Mouse (Mus musculus): ENCODE results near the gene Prss56. TPM values are rescaled to one million over a fixed set of nuclear protein-coding genes. Genes with fewer than 3 reads are reported as not detected.

Gene Prss56
- polyA plus RNA-seq, 1 experiment from 2014 or later, result 0.32 TPM

GRCm38 (mm10) chr1:87205502-87205901 lies 22.4 kb downstream of the Prss56 start:
- Histone ChIP-seq H3K36me3 (ENCODE audit: control insufficient read depth, insufficient read depth, low read length) (no peaks in the 10 kb centered on the region), H3K27me3 (ENCODE audit: control insufficient read depth, insufficient read depth, low read length) (0 out of 2 replicates have a peak, but pooled peaks cover 8% of the 10 kb centered on the region), H3K4me3 (replicated peaks; ENCODE audit: low read depth, low read length) (no peak overlapping the region), H3K9ac (replicated peaks; ENCODE audit: low read length) (no peak overlapping the region), H3K27ac (replicated peaks; ENCODE audit: low read depth, low read length) (no peak overlapping the region), H3K4me1 (ENCODE audit: control insufficient read depth, insufficient read depth, low read length) (no peaks in the 10 kb centered on the region), H3K9me3 (ENCODE audit: control insufficient read depth, low read length) (no peaks in the 10 kb centered on the region), H3K4me2 (ENCODE audit: low read length) (no peak overlapping the region)
- ATAC-seq (ENCODE audit: low FRiP score, low TSS enrichment), result 0 out of 2 replicates have a peak, but pooled peaks have one; percentile 17
- 49% methylated on average over 3 of the region's 3 CpGs for WGBS
- DNase-seq, result no peak

GRCm38 (mm10) chr1:87206339-87206738 lies 23.2 kb downstream of the Prss56 start:
- H3K9ac ChIP-seq (replicated peaks; ENCODE audit: low read length), result no peak overlapping the region
- ATAC-seq (ENCODE audit: low FRiP score, low TSS enrichment) (no peak), DNase-seq (peak; percentile 8)
- H3K27me3 ChIP-seq (ENCODE audit: control insufficient read depth, insufficient read depth, low read length), result 0 out of 2 replicates have a peak, but pooled peaks cover 8% of the 10 kb centered on the region
- H3K4me3 ChIP-seq (replicated peaks; ENCODE audit: low read depth, low read length), result no peak overlapping the region
- H3K9me3 ChIP-seq (ENCODE audit: control insufficient read depth, low read length), result no peaks in the 10 kb centered on the region
- H3K4me1 ChIP-seq (ENCODE audit: control insufficient read depth, insufficient read depth, low read length), result no peaks in the 10 kb centered on the region
- H3K4me2 ChIP-seq (ENCODE audit: low read length), result no peak overlapping the region
- H3K27ac ChIP-seq (replicated peaks; ENCODE audit: low read depth, low read length), result no peak overlapping the region
- no peaks in the 10 kb centered on the region for H3K36me3 ChIP-seq (ENCODE audit: control insufficient read depth, insufficient read depth, low read length)
- WGBS, result 19% methylated on average over 17 of the region's 17 CpGs

DNA sequence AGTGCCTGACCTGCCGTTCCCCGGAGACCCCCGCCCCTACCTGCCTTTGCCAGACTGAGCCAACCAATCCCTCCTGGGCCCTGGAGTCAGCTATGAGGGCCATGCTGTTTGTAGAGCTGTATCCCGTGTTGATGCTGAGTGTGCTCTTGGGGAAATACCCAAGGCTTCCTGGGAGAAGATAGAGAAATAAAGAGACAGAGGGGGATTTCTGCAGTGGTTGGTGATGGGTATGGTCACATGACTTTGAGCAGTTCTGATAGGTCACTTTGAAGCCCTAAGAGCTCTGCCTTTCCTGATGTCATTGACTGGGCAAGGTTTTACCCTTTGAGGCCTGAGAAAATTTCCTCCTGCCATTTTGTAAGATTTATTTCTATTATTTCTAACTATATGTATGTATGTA lies 28.3 kb downstream of the Prss56 start:
- no peaks in the 10 kb centered on the region for H3K9me3 ChIP-seq (ENCODE audit: control insufficient read depth, low read length)
- DNase-seq (no peak), ATAC-seq (ENCODE audit: low FRiP score, low TSS enrichment) (no peak)
- H3K4me3 ChIP-seq (replicated peaks; ENCODE audit: low read depth, low read length), result no peak overlapping the region
- WGBS, result 85% methylated on average over 4 of the region's 4 CpGs
- peaks cover 22% of the 10 kb centered on the region for H3K4me1 ChIP-seq (ENCODE audit: control insufficient read depth, insufficient read depth, low read length)
- no peak overlapping the region for H3K4me2 ChIP-seq (ENCODE audit: low read length)
- 0 out of 2 replicates have a peak, but pooled peaks cover under 1% of the 10 kb centered on the region for H3K27me3 ChIP-seq (ENCODE audit: control insufficient read depth, insufficient read depth, low read length)
- no peaks in the 10 kb centered on the region for H3K36me3 ChIP-seq (ENCODE audit: control insufficient read depth, insufficient read depth, low read length)
- H3K9ac ChIP-seq (replicated peaks; ENCODE audit: low read length), result no peak overlapping the region
- H3K27ac ChIP-seq (replicated peaks; ENCODE audit: low read depth, low read length), result no peak overlapping the region

DNA sequence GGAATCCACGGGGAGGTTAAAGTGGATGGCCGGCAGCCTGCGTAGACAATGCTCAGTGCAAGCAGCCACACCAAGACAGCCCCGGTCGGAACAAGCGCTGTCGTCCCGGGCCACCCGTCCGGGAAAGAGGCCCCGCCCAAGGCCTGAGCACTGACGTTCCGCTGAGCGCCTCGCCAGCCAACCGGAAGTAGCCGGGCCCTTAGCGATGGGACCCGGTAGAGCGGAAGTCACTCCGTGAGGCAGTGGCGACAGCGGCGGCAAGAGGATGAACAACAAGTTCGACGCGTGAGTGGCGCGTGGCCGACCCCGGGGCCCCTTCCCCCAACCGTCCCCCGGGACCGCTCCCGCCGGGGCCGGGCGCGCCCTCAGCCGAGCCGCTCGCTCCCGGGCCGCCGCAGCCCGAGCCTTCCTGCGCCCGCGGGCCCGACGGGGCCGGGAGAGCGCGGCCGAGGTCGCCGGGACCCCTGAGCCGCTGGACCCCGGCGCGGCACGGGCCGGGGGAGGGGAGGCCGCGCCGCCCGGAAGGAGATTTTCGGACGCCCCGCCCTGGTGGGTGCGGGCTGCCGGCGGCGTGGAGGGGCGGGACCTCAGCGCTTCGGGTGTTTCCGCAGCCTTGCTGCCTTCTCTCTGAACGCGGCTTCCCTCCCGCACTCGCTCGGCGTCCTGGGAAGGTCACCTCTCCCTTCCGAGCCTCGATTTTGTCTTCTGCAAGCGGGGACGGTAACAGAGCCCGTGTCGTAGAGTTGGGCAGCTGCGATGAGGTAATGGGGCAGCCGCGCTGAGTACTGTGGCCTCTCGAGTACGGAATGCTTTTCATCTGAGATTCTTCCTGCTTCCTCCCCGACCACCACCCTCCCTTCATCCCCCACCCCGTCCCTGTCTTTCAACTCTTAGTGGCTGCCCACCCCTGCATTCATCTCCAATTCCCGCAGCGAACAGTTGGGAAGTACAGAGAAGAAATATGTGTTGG lies 30.9 kb downstream of the Prss56 start, which contains the start of gene Eif4e2:
Eif4e2 (plus strand) TSS at position 180 of the 970 bp plus-strand sequence.
- Histone ChIP-seq H3K4me3 (replicated peaks; ENCODE audit: low read depth, low read length) (peak within 1 kb of the TSS; percentile 73), H3K27me3 (ENCODE audit: control insufficient read depth, insufficient read depth, low read length) (no peaks in the 10 kb centered on the region), H3K9me3 (ENCODE audit: control insufficient read depth, low read length) (no peaks in the 10 kb centered on the region), H3K4me2 (ENCODE audit: low read length) (peak within 1 kb of the TSS; percentile 63), H3K9ac (replicated peaks; ENCODE audit: low read length) (peak within 1 kb of the TSS; percentile 86), H3K36me3 (ENCODE audit: control insufficient read depth, insufficient read depth, low read length) (peaks cover 3% of the 10 kb centered on the region; the same call in 1 of the 2 replicates), H3K4me1 (ENCODE audit: control insufficient read depth, insufficient read depth, low read length) (peaks cover 22% of the 10 kb centered on the region), H3K27ac (replicated peaks; ENCODE audit: low read depth, low read length) (peak within 1 kb of the TSS; percentile 97)
- DNase-seq (peak; percentile 97), ATAC-seq (ENCODE audit: low FRiP score, low TSS enrichment) (peak; percentile 96)
- under 1% methylated on average over 88 of the region's 99 CpGs for WGBS

DNA sequence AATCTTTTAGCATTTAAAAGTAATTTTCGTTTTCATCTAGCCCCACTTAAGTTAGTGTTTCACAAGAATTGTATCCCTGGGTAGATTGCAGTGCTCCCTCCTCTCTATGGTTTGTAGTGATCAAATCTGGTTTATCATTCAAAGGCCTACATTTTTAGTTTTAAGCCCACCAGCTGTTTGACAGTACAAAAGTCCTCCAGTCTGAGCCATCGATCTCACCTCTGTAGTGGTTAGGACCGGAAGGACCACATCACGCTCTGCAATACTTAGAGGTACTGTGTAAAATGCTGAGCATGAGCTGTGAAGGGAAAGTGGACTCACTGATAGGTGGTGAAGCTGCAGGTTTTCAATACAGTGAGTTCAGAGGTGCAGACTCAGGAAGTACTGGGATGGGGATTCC lies 31.6 kb downstream of the Prss56 start:
- Histone ChIP-seq H3K9me3 (ENCODE audit: control insufficient read depth, low read length) (no peaks in the 10 kb centered on the region), H3K27me3 (ENCODE audit: control insufficient read depth, insufficient read depth, low read length) (no peaks in the 10 kb centered on the region), H3K4me1 (ENCODE audit: control insufficient read depth, insufficient read depth, low read length) (peaks cover 22% of the 10 kb centered on the region), H3K4me2 (ENCODE audit: low read length) (peak overlapping the region; percentile 63), H3K4me3 (replicated peaks; ENCODE audit: low read depth, low read length) (peak overlapping the region; percentile 73), H3K9ac (replicated peaks; ENCODE audit: low read length) (peak overlapping the region; percentile 86), H3K27ac (replicated peaks; ENCODE audit: low read depth, low read length) (peak overlapping the region; percentile 97), H3K36me3 (ENCODE audit: control insufficient read depth, insufficient read depth, low read length) (peaks cover 8% of the 10 kb centered on the region)
- DNase-seq (peak; percentile 3), ATAC-seq (ENCODE audit: low FRiP score, low TSS enrichment) (no peak)
- whole genome bisulfite sequencing, result 38% methylated on average over 4 of the region's 4 CpGs

- no peak overlapping the region for H3K27ac ChIP-seq (replicated peaks; ENCODE audit: low read depth, low read length)
- DNase-seq (peak; percentile 26), ATAC-seq (ENCODE audit: low FRiP score, low TSS enrichment) (no peak)
- H3K36me3 ChIP-seq (ENCODE audit: control insufficient read depth, insufficient read depth, low read length), result peaks cover 40% of the 10 kb centered on the region
- H3K4me1 ChIP-seq (ENCODE audit: control insufficient read depth, insufficient read depth, low read length), result peaks cover 19% of the 10 kb centered on the region
- no peak overlapping the region for H3K4me3 ChIP-seq (replicated peaks; ENCODE audit: low read depth, low read length)
- H3K27me3 ChIP-seq (ENCODE audit: control insufficient read depth, insufficient read depth, low read length), result no peaks in the 10 kb centered on the region
- WGBS, result 65% methylated on average over 3 of the region's 3 CpGs
- no peak overlapping the region for H3K9ac ChIP-seq (replicated peaks; ENCODE audit: low read length)
- H3K9me3 ChIP-seq (ENCODE audit: control insufficient read depth, low read length), result no peaks in the 10 kb centered on the region
- H3K4me2 ChIP-seq (ENCODE audit: low read length), result no peak overlapping the region
Observed at GRCm38 (mm10) chr1:87217938-87218337, 34.8 kb downstream of the Prss56 start.

DNA sequence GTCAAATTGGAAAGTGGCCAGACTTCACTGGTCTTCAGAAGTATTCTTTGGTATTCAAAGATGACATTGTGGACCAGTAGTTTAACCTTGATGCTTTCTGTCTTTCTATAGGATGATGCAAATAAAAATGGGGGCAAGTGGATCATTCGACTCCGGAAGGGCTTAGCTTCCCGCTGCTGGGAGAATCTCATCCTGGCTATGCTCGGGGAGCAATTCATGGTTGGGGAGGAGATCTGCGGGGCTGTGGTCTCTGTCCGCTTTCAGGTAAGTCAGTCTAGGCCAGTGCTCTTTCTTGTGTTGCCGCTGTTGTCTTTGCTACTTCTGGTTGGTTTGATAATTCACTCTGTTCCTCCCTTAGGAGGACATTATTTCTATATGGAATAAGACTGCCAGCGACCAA lies 42.6 kb downstream of the Prss56 start:
- 95% methylated on average over 8 of the region's 8 CpGs for WGBS
- ATAC-seq (ENCODE audit: low FRiP score, low TSS enrichment), result no peak

DNA sequence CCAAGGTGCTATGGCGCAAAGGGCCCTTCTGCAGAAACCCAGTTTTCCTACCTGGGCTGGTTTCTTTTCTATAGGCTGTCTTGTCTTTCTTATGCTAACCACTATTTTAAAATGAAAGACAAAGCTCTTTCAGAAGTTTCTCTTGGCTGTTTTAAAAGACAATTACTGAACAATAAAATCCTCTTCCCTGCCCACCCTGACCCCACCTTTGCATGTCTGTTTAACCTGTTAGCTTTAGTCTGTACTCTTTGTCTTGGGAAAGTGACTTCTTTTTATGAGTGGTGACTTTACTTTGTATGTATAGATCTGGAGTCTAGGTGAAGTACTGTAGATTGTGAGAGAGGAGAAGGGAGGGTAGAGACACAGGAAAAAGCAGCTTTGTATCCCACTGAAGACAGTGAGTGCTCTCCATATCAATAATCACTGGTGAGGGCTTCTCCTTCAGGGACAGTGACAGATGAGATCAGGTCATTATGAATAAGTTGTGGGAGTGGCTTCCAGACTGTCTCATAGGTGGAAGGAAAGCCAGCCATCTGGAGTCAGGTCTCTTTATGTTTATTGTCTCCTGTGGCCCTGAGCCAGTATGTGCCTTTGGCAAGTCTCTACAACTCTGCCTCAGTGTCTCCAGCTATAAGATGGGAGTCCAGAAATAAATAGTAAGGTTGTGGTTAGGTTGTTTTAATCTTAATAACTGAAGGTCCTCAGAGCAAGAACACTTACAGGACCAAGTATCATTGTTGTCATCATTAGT lies 43.5 kb downstream of the Prss56 start:
- ATAC-seq (ENCODE audit: low FRiP score, low TSS enrichment) (no peak), DNase-seq (no peak)
- no peaks in the 10 kb centered on the region for H3K27me3 ChIP-seq (ENCODE audit: control insufficient read depth, insufficient read depth, low read length)
- H3K4me2 ChIP-seq (ENCODE audit: low read length), result no peak overlapping the region
- no peak overlapping the region for H3K4me3 ChIP-seq (replicated peaks; ENCODE audit: low read depth, low read length)
- WGBS, result 100% methylated on average over 1 of the region's 1 CpGs
- no peaks in the 10 kb centered on the region for H3K9me3 ChIP-seq (ENCODE audit: control insufficient read depth, low read length)
- peaks cover 96% of the 10 kb centered on the region for H3K36me3 ChIP-seq (ENCODE audit: control insufficient read depth, insufficient read depth, low read length)
- no peaks in the 10 kb centered on the region for H3K4me1 ChIP-seq (ENCODE audit: control insufficient read depth, insufficient read depth, low read length)
- H3K27ac ChIP-seq (replicated peaks; ENCODE audit: low read depth, low read length), result no peak overlapping the region
- no peak overlapping the region for H3K9ac ChIP-seq (replicated peaks; ENCODE audit: low read length)

More for the DNA sequence above, 42.6 kb downstream of the Prss56 start:
- no peaks in the 10 kb centered on the region for H3K27me3 ChIP-seq (ENCODE audit: control insufficient read depth, insufficient read depth, low read length)
- H3K36me3 ChIP-seq (ENCODE audit: control insufficient read depth, insufficient read depth, low read length), result peaks cover 98% of the 10 kb centered on the region
- H3K27ac ChIP-seq (replicated peaks; ENCODE audit: low read depth, low read length), result no peak overlapping the region
- no peaks in the 10 kb centered on the region for H3K4me1 ChIP-seq (ENCODE audit: control insufficient read depth, insufficient read depth, low read length)
- H3K9ac ChIP-seq (replicated peaks; ENCODE audit: low read length), result no peak overlapping the region
- no peak overlapping the region for H3K4me2 ChIP-seq (ENCODE audit: low read length)
- no peaks in the 10 kb centered on the region for H3K9me3 ChIP-seq (ENCODE audit: control insufficient read depth, low read length)
- DNase-seq, result no peak
- H3K4me3 ChIP-seq (replicated peaks; ENCODE audit: low read depth, low read length), result no peak overlapping the region
